In genomic region chr10:99165751-99166282, GRCm38 (mm10) we compare ENCODE assay signal across 11 mouse cellular contexts. TPM values are rescaled to one million over a fixed set of nuclear protein-coding genes. Genes with fewer than 3 reads are reported as not detected.
DNase-seq lines count a peak whose midpoint lies in the region; ATAC-seq and TF ChIP-seq lines count a peak whose summit lies in the region.
"Had no signal": no experiment of that assay in that cellular context is flagged by ENCODE, and none has a peak within 500 bp of the region (broad histone marks: within the 10 kb centered on the region; RNA-seq: fewer than 3 reads in every experiment).

No protein-coding gene starts in this region.

- no peaks in the 10 kb centered on the region for H3K79me2 ChIP-seq in heart, adult 2 months (replicated peaks; ENCODE audit: control insufficient read depth, insufficient read depth, low read length)

- no peaks in the 10 kb centered on the region for H3K9me3 ChIP-seq in embryonic facial prominence, embryonic 13.5 days
- H3K9me3 ChIP-seq in kidney, embryonic 15.5 days (replicated peaks): no peaks in the 10 kb centered on the region
- H3K9me3 ChIP-seq: neural tube, embryonic 13.5 days had no signal

- peaks cover 15% of the 10 kb centered on the region for H3K4me1 ChIP-seq in heart, adult 2 months (ENCODE audit: control insufficient read depth, insufficient read depth, low read length)
- peaks cover 6% of the 10 kb centered on the region for H3K4me1 ChIP-seq in embryonic facial prominence, embryonic 13.5 days
- peaks cover 44% of the 10 kb centered on the region for H3K4me1 ChIP-seq in kidney, embryonic 15.5 days
- H3K4me1 ChIP-seq: neural tube, embryonic 13.5 days had no signal

- H3K4me3 ChIP-seq in heart, adult 2 months: no peak overlapping the region
- H3K4me3 ChIP-seq in embryonic facial prominence, embryonic 13.5 days: no peak overlapping the region
- H3K4me3 ChIP-seq in kidney, embryonic 15.5 days (replicated peaks): no peak overlapping the region
- H3K4me3 ChIP-seq: neural tube, embryonic 13.5 days had no signal

- H3K27ac ChIP-seq in heart, adult 2 months: peak overlapping the region; percentile 13; the same call in 1 of the 2 replicates
- peak overlapping the region; percentile 63; the same call in 1 of the 2 replicates for H3K27ac ChIP-seq in embryonic facial prominence, embryonic 13.5 days
- peak overlapping the region; percentile 88 for H3K27ac ChIP-seq in kidney, embryonic 15.5 days
- H3K27ac ChIP-seq: neural tube, embryonic 13.5 days had no signal

- DNase-seq in heart, adult 2 months: peak in 1 of 2 experiments; percentile 11
- no peak for DNase-seq in heart, adult 8-10 months (ENCODE audit: low spot score)
- no peak for DNase-seq in right cerebral cortex, postnatal 36 days (ENCODE audit: low spot score in 2 of 2)
- DNase-seq in cerebellum, adult 9-11 months: no peak
- DNase-seq in right cerebral cortex, adult 18-20 months: no peak
- DNase-seq: cerebellum, adult 11-12 months had no signal

- TF ChIP-seq EP300 in heart, adult 2 months (IDR thresholded peaks at IDR 0.05; ENCODE audit: insufficient read depth, low read depth, low read length): no peak

- no peaks in the 10 kb centered on the region for H3K27me3 ChIP-seq in heart, adult 2 months (ENCODE audit: control insufficient read depth, insufficient read depth, low read length)
- no peaks in the 10 kb centered on the region for H3K27me3 ChIP-seq in embryonic facial prominence, embryonic 13.5 days
- H3K27me3 ChIP-seq in kidney, embryonic 15.5 days: no peaks in the 10 kb centered on the region
- H3K27me3 ChIP-seq: neural tube, embryonic 13.5 days had no signal

- H3K36me3 ChIP-seq in heart, adult 2 months (ENCODE audit: control insufficient read depth, insufficient read depth, low read length): peaks cover 9% of the 10 kb centered on the region
- no peaks in the 10 kb centered on the region for H3K36me3 ChIP-seq in embryonic facial prominence, embryonic 13.5 days
- H3K36me3 ChIP-seq in kidney, embryonic 15.5 days: no peaks in the 10 kb centered on the region
- H3K36me3 ChIP-seq: neural tube, embryonic 13.5 days had no signal

- TF ChIP-seq CTCF in heart, adult 2 months (IDR thresholded peaks at IDR 0.05): no peak; the same call in 1 of the 2 replicates

- WGBS in heart, adult 2 months: 59% methylated on average over 7 of the region's 7 CpGs
- 61% methylated on average over 7 of the region's 7 CpGs for WGBS in embryonic facial prominence, embryonic 13.5 days
- WGBS in kidney, embryonic 15.5 days: 38% methylated on average over 7 of the region's 7 CpGs

- ATAC-seq in embryonic facial prominence, embryonic 13.5 days (ENCODE audit: insufficient number of reproducible peaks, insufficient read depth, low FRiP score, low TSS enrichment, low read depth): no peak
- peak; percentile 81 for ATAC-seq in kidney, embryonic 15.5 days (replicated peaks; ENCODE audit: low FRiP score)
- 0 out of 2 replicates have a peak, but pooled peaks have one; percentile 19 for ATAC-seq in megakaryocyte, adult 5-6 weeks (ENCODE audit: poor library complexity, severe bottlenecking)

- H3K9ac ChIP-seq in heart, adult 2 months (ENCODE audit: low read depth, low read length): no peak overlapping the region
- no peak overlapping the region for H3K9ac ChIP-seq in embryonic facial prominence, embryonic 13.5 days
- H3K9ac ChIP-seq in kidney, embryonic 15.5 days: no peak overlapping the region
- H3K9ac ChIP-seq: neural tube, embryonic 13.5 days had no signal

- no peak overlapping the region for H3K4me2 ChIP-seq in embryonic facial prominence, embryonic 13.5 days
- peak overlapping the region; percentile 1; the same call in 1 of the 2 replicates for H3K4me2 ChIP-seq in kidney, embryonic 15.5 days
- H3K4me2 ChIP-seq: neural tube, embryonic 13.5 days had no signal

- TF ChIP-seq POLR2A in heart, adult 2 months (IDR thresholded peaks at IDR 0.05; ENCODE audit: insufficient read depth, low read depth, low read length): no peak

- intact Hi-C loops in heart, adult 2 months (cut with DNase I): loop anchor here (1.0 to 5.0 kb wide), 5 partner anchors 166 to 449 kb away; no protein-coding TSS in a partner anchor

RNA-seq across cellular contexts. Expression of gene Phxr2, which starts 39.7 kb away (rescaled TPM):
- total RNA-seq in heart, adult 2 months (2021): not detected
- not detected in 2 replicates for polyA plus RNA-seq in heart, adult 2 months (2012; rRNA removed)
- not detected for total RNA-seq in heart, adult 8-10 months (2022)
- polyA plus RNA-seq in embryonic facial prominence, embryonic 13.5 days (2015; fragmentation: Nextera tagmentation; extraction: Ambion mirVana): not detected in 2 replicates
- polyA plus RNA-seq in kidney, embryonic 15.5 days (2015; fragmentation: Nextera tagmentation; extraction: Ambion mirVana): not detected in 2 replicates
- total RNA-seq in megakaryocyte, adult 5-6 weeks (2015): not detected in 2 replicates
- not detected in 2 replicates for total RNA-seq in megakaryocyte, adult 5-6 weeks (2017)
- total RNA-seq: layer of hippocampus, adult 18-20 months had no signal
- polyA plus RNA-seq: neural tube, embryonic 13.5 days had no signal

RNA-seq across cellular contexts. Expression of gene Galnt4, which starts 57.9 kb away (rescaled TPM):
- total RNA-seq in heart, adult 2 months (2021): 1 to 10 TPM; 2.3 to 2.6 TPM
- 0.88 and 1.2 TPM in 2 replicates for polyA plus RNA-seq in heart, adult 2 months (2012; rRNA removed)
- 1 to 10 TPM; 2.5 to 2.9 (median 2.6) TPM for total RNA-seq in heart, adult 8-10 months (2022)
- 7.1 and 8.6 TPM in 2 replicates for polyA plus RNA-seq in embryonic facial prominence, embryonic 13.5 days (2015; fragmentation: Nextera tagmentation; extraction: Ambion mirVana)
- polyA plus RNA-seq in kidney, embryonic 15.5 days (2015; fragmentation: Nextera tagmentation; extraction: Ambion mirVana): 11.1 and 12.1 TPM in 2 replicates
- total RNA-seq in megakaryocyte, adult 5-6 weeks (2015): 8.5 and 9.9 TPM in 2 replicates
- 9.2 and 12.6 TPM in 2 replicates for total RNA-seq in megakaryocyte, adult 5-6 weeks (2017)

RNA-seq across cellular contexts. Expression of gene Poc1b, which starts 59.0 kb away (rescaled TPM):
- 1 to 10 TPM; 4.1 to 6.7 TPM for total RNA-seq in heart, adult 2 months (2021)
- polyA plus RNA-seq in heart, adult 2 months (2012; rRNA removed): 3.6 and 5.8 TPM in 2 replicates
- 1 to 10 TPM; 5.8 to 8.1 (median 7.2) TPM for total RNA-seq in heart, adult 8-10 months (2022)
- polyA plus RNA-seq in embryonic facial prominence, embryonic 13.5 days (2015; fragmentation: Nextera tagmentation; extraction: Ambion mirVana): 20.4 and 21.0 TPM in 2 replicates
- polyA plus RNA-seq in kidney, embryonic 15.5 days (2015; fragmentation: Nextera tagmentation; extraction: Ambion mirVana): 21.7 and 25.5 TPM in 2 replicates
- total RNA-seq in megakaryocyte, adult 5-6 weeks (2015): 18.5 and 22.2 TPM in 2 replicates
- 9.0 and 9.1 TPM in 2 replicates for total RNA-seq in megakaryocyte, adult 5-6 weeks (2017)

Comparison
In these comparisons a context has a peak if more than half of its experiments do, and no peak if none do; other contexts are left out.
1. H3K27ac ChIP-seq: peak in every context shown above with its lines; median percentile 88 in kidney, embryonic 15.5 days; 63 in embryonic facial prominence, embryonic 13.5 days; 13 in heart, adult 2 months.